Mouse (Mus musculus): ENCODE data around the gene Tmem129.

DNA sequence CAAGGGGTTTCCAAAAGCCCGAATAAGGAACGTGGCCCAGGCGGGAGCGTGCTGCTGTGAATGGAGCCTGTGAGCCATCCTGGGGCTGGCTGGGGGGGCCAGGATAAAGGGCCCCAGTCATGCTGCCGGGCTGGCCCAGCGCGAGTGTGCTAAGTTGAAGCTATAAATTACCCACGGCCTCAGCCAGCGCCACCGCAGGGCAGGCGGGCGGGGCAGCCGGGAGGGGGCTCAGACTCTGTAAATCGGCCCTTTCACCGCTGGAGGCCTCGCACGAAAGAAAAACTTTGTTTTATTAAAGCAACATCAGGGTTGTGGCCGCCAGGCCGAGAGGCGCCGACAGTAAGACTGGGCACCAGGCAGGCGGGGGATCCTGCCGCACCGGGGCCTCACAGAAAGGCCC is 34.2 kb upstream of the Tmem129 start:
- no peak for TF ChIP-seq CTCF (conservative IDR thresholded peaks at IDR 0.05; ENCODE audit: insufficient read depth, insufficient read length, low read depth, low read length)
- no peak for TF ChIP-seq POLR2A (IDR thresholded peaks at IDR 0.05; ENCODE audit: low read depth, low read length)
